Mouse (Mus musculus) ZHBTc4 (cell line): ENCODE measurements around the gene Cntd1.

Source experiments
- DNase-seq: peaks from one replicate; pipeline ENCODE4 v3.0.0-alpha.2; 2011; ENCODE audit warnings: low read depth, low spot score

Cntd1 gene

DNA sequence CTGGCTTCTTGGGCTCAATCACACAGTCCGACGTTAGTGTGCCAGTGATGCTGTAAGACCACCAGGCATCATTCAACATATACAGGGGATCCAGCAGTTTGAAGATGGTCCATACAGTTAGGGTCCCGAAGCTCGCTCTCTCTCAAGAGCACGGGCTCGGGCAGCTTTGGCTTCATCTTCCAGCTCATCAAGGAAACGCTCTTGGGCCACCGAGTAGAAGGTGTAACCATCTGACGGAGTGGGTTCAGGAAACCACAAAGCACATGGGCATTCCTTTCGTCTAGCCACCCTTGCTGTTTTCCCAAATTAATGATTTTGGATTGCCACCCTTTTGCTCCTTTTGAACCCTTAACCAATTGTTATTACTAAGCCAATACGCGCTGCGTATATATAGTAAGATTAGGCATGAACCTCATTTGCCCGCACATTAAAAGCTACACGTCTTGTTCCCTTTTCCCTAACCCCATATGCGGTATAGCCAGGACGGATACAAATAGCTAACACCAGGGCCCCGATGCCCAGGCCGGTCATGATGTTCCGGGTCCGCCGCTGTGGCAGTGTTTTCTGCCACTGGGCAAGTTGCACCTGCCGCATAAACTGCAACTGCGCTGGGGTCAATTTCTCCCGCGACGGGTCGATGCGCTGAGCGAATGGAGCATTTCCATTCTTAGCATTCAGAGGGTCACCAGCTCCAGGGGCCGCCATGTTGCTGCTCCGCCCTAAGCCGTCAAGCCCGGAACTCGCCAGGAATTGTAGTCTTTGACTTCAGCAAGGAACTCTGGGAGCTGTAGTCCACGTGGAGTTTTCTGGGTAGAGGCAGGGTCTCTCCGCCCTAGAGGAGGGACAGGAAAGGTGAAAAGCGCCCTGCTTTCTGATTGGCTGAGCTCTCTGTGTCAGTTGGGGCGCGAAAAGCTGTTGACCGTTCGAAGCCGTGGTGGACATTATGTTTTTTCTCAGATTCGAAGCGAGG, at the start of gene Cntd1, which contains the start of gene Coa3:
TSS of gene Cntd1 (plus strand) at position 790 of the 970 bp plus-strand sequence.
TSS of gene Coa3 (minus strand) at position 892 of the 970 bp plus-strand sequence.
- peak; percentile 94 for DNase-seq

DNA sequence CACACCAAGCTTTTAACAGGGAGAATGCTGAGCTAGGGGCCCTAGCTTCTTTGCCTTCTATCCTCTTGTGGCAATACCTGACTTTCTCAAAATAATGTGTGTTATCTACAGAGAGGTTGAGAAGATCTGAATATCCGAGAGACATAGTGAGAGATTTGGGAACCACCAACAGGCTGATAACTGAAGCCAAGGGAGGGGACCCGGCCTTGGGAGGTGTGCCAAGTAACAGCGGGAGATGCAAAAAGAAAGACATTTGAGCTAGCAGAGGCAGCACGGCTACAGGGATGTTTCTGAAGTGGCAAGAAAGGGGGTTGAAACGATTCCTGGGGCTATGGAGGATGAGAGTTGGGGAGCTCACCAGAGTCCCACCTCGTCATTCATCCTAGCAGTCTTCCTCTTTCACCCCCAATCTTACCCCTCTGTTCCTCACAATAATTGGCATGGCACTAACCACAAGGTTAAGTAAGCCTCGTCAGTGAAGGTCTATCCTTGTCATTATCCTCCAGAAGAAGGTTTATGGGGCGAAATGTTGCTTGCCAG, 49.4 kb upstream of the Cntd1 start:
- peak; percentile 44 for DNase-seq

DNA sequence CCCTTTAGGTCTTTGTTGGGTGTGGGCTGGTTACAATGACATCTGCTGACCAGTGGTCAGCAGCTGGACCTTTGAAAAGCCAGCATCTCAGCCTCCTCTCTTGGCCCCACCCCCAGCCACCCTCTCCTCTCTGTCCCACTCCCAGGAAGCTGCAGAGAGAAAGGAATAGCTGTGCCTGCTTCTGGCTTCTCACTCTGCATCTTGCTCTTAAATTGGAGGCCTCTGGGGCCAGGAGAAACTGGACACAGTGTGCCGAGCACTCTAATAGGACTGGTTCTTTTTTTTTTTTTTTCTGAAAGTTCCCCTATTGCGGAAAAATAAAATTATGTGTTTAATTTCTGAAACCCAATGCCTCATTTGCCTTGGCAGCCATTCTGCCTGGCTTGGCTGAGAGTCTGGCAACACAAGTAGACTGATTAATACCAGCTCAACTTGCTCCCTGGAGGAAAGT, 48.7 kb upstream of the Cntd1 start:
- no peak for DNase-seq

DNA sequence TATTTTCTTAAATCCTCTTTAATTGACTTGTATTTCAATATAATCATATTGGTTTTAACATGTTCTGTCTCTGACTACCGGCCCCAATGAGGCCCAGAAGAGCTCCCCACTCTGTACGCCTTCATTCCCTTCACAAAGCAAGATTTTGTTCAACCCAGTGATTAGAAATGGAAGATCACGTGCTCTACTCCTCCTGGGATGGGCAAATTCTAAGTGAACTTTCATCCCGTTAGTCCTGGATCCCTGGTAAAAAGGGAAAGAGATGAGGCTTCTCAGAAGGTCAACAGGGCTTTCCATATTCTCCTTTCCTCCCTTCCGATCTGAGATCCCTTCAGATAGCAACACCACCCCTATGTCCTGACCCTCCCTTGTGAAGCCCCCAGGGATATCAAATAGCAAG, 48.3 kb upstream of the Cntd1 start:
- no peak for DNase-seq

DNA sequence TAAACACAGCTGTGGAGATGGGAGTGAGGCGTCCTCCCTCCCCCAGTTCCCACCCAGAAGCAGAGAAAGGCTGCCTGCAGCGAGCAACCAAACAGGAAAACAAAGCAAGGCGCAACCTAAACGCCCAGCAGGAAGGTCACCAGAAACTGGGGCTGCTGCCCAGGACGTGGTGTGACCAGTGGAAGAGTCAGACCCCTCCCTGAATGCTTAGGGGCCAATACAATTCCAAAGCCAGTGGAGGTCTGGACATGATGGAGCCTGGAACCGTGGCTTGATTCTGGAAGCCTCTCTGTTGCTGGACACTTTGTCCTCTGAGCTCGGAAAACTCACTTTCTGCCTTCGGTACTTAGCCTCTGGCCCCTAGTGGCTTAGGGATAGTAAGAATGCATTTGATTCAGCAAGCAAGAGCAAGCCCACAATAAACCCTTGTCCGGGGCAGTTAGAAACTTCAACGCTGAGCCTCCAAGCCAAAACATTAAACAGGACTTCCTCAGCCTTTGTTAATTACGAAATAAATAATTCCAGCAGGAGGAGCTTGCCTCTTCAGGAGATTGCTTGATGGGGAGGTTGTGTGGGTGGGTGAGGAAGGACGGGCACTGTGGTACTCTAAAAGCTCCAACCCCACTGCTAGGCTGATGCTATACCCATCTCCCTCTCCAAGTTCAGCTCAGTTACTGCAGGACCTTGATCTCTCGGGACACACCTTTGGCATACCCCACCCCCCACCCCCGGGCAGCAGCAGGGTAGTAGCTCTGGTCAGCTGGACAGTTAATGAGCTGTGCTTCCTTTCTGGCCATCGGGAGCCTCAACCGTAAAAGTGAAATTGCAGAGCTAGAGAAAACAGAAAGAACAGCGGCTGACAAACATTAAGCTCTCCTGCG, 47.6 kb upstream of the Cntd1 start:
- DNase-seq: no peak

DNA sequence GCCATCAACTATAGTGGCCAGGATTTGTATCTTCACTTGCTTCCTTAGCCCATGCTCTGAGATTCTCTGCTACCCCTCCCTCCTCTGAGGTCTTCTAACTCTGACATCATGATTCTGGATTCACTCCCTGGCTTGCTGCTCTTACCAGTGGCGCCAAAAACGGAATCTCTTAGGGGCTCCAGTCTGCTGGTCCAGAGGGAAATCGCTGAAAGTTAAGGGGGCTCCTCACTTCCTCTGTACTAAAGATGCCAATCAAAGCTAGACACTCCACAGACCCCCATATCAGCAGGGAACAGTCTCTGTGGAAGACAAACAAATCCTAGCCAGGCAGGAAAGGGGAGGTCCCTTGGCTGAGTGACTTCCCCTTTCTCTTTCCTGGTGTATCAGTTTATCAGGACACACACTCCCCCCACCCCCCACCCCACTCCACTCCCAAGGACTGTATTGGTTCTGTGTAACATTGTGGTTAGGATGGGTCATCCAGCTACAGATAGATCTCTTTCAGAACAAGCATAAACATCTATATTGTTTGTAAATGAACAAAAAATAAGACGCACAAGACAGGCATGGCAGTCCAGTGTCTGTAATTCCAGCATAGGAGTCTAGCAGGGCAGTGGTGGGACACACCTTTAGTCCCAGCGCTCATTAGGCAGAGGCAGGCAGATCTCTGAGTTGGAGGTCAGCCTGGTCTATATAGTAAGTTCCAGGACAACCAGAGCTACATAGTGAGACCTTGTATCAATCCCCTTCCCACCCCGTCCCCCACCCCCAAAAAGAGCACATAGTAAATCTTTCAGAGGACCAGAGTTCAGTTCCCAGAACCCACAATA, 46.6 kb upstream of the Cntd1 start:
- no peak for DNase-seq

DNA sequence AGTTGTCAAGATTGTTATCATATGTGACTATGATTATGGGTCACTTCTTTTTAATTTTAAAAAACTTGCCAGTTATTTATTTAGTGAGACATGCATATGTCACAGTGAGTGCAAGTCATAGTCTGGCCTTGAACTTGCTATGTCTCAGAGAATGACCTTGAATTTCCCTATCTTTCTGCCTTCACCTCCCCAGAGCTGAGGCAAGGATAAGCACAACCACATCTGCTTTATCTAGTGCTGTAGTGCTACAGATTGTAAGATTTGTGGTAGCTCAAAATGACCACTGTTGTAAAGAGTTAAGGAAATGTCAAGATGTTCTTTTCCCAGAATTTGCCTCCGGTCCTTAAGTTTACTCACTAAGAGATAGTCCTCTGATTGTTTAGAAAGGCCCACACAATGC, 45.6 kb upstream of the Cntd1 start:
- no peak for DNase-seq

DNA sequence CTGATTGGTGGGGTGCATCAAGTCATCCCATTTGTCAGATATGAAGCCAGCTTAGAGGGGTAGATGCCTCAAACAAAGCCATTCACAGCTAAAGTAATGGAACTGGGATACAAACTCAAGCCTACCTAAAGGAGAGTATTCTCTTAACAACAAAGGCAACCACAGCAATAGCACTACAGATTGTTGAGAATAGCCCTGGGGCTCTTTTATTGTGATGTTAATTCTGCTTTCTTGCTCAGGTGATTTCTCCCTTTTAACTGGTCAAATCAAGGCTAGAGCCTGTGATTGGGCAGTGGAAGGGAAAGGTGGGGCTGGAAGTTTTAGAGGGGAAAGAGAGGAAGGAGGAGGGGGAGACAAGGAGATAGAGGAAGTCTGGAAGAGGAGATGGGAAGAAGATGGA, 44.7 kb upstream of the Cntd1 start:
- DNase-seq: peak; percentile 93

DNA sequence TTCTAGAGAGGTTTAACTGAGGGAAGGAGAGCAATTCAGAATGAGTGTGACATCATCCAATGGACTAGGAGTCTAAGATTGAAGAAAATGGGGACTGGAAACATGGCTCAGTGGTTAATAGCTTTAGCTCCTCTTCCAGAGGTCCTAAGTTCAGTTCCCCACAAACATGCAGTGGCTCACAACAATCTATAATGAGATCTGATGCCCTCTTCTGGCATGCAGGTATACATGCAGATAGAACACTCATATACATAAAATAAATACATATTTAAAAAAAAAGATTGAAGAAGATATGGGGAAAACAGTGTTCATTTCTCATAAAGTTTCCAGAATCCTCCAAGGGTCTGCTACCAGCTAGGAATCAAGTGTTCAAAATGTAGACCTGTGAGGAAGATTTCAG, 43.4 kb upstream of the Cntd1 start:
- no peak for DNase-seq

DNA sequence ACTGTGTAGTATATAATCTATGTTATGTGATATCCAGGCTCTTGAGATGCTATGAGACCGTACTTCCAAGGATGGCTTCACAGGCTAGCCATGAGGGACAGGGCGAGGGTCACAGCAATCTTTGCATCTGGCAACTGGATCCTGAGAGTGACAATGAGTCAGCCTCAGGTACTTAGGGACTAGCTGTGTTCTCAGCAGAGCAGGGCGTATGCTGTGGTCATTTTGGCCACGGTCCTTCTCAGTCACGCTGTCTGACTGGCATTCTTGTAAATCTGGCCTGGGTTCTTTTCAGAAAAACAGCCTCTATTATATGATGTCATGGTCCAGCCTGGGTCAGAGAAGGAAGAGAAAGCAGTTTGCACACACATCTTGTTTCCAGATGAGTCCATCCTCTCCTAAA, 42.0 kb upstream of the Cntd1 start:
- no peak for DNase-seq

DNA sequence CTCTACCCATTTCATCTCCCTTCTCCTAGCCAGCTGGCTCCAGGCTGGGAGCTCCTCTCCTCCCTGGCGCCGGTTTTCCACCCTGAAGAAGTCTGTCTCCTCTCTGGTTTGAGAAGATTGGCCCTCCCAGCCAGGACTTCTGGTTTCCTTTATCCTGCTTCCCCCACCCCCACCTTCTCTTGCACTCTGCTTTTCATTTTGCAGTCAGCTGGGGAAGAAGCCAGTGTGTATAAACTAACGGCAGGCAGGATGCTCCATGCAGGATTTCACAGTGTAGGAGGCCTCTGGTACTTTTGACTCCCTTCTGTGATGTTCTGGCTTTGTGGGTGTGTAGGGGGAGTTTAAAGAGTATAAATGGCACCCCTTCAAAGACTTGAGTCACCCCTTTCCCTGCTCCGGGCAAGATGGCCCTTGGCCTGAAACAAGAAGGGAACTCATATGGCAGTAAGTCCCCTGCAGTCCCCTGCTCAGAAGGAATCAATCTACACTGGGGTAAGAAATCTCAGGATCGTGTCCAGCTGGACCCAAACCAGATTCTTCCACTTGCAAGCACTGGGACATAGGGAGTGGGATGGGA, 40.7 kb upstream of the Cntd1 start:
- DNase-seq: no peak

DNA sequence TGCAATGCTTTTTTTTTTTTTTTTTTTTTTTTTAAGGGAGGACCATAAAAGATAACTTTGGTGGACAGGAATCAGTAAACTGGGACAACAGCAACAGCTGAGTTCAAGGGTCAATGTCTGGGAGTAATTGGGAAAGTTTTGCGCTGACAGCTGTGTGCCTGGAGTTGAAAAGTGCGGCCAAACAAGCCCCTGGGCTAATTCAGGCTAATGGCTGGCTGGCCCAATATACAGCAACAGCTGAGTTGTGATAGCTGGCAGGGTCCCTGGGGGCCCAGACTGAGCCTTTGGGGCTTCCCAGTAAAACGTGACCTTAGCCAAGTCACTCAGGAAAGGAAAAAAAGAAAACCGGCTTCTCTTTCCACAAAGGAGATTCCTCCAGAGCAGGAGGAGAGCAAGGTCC, 33.7 kb upstream of the Cntd1 start:
- DNase-seq: no peak

DNA sequence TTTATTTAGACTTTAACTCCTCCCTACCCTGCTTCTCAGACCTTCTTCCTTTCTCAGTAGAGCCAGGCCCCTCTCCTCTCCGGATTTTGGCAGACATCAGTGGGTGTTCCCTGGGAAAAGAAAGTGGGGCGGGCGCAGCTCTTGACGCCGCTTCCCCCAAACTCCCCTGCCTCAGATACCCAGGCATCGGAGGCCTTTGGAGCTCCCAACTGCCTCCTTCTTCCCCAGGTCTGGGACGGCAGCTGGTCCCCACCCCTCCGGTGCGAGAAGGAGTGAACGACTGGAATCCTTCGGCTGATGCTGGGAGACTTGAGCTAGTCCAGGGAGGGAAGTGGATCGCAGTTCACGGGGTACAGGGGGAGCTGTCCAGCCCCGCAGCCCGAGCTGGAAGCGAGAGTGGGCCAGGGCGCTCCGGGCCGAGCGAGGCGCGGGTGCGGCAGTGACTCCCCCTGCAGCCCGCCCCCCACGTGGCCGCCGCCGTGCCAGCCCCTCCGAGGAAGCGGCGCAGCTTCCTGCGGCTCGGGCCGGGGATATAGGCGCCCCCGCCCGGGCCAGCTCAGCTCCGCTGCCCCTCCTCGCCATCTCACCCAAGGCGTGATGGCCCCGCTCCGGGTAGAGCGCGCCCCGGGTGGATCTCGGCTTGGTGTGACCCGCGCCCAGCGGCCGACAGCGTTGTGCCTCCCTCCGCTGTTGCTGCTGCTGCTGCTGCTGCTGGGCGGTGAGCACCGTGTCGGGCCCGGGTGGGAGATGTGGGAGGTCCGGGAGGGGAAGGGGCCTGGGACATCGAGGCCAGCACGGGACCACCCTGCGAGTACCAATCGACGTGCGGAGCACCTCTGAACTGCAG, 32.7 kb upstream of the Cntd1 start, which contains the start of gene Ramp2:
TSS of gene Ramp2 (plus strand) at position 174 of the 847 bp plus-strand sequence.
- peak; percentile 52 for DNase-seq

DNA sequence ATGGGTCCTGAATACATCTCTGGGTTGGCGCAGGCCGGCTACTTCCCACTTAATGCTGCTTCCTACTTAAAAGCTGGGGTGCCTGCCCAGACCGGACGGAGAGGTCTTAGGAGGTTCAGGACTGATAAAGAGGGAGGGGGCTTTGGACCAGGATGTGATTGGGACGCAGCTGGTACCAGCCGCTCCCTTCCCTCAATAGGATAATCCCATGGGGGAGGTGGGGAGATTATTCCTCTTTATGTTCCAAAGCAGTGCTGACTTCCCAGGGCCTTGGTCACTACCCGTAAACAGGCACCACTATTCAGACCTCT, 32.2 kb upstream of the Cntd1 start:
- DNase-seq: no peak

DNA sequence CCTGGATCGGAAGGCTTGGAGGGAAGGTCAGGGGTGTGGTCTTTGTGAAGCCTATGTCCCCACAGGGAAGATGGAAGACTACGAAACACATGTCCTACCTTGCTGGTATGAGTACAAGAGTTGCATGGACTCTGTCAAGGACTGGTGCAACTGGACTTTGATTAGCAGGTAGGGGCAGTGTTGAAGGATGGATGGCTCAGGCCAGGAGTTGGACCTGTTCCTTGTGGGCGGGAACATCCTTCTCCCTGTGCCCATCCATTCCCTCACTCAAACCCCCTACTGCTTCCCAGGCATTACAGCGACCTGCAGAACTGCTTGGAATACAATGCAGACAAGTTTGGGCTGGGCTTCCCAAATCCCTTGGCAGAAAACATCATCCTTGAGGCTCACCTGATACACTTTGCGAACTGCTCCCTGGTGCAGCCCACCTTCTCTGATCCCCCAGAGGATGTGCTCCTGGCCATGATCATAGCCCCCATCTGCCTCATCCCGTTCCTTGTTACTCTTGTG, 31.2 kb upstream of the Cntd1 start:
- no peak for DNase-seq

DNA sequence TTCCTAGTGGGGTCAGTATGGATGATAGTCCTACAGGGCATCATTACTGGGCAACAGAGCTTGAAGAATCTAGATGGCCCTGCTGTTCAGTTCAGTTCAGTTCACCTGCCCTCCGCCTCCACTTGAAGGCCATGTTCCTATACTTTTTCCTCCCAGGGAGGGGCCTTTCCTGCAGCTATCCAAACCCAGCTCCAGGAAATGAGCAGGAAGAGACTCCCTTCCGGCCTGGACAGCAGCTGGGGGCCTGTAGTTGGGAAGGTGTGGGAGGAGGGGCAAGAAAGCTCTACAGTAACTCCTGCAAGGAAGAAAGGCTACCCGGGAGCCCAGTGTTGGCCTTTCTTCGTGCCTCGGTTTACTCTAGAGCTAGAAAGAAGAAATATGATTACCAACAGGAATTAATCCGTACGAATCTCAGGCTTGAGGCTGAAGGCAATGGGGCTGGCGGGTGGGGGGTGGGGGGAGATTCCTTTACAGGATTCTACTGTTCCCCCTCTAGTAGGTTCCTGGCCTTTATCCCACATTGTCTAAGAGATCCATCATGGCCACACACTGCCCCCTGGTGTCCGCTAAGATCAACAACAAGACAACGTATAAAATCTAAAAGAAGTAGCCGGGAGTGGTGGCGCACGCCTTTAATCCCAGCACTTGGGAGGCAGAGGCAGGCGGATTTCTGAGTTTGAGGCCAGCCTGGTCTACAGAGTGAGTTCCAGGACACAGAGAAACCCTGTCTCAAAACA, 30.4 kb upstream of the Cntd1 start:
- peak; percentile 90 for DNase-seq

DNA sequence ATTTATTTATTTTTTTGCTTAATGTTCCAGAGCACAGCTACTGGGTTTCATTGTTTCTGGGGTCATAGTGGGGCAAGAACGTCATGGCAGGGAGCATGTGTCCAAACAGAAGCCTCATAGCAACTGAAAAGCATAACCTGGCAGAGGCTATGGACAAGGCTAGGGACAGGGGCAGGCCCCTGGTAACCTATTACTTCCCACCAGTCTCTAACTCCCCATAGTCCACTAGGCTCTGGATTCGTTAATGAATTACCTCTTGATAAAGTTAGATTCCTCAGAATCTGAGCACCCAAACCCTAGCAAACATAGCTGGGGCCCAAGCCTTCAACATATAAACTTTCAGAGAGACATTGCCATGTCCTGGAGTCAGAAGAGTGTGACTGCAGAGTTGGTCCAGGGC, 27.8 kb upstream of the Cntd1 start:
- no peak for DNase-seq

DNA sequence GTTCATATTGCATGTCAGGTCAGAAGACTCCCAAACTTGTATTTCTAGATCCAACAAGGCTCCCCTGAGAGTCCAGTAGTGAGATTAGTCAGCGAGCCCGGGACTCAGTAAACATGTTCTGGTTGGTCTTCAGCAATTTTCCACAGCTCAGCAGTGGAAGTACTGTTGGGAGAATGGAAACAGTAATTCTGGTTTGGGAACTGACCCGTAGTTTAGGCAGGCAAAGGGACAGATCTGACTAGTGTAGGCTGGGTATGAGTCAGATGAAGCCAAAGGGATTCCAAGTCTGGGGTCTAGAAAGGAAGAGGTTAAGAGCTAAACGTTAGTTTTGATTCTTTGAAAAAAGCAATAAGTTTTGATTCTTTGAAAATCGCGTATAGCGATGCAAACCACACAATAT, 25.9 kb upstream of the Cntd1 start:
- DNase-seq: no peak
